Mouse (Mus musculus) right cerebral cortex, postnatal 25 days (tissue): ENCODE measurements around the gene Zswim5.

Source experiments
- DNase-seq: peaks from one replicate; pipeline ENCODE4 v3.0.0; 2022

The Zswim5 gene

DNA sequence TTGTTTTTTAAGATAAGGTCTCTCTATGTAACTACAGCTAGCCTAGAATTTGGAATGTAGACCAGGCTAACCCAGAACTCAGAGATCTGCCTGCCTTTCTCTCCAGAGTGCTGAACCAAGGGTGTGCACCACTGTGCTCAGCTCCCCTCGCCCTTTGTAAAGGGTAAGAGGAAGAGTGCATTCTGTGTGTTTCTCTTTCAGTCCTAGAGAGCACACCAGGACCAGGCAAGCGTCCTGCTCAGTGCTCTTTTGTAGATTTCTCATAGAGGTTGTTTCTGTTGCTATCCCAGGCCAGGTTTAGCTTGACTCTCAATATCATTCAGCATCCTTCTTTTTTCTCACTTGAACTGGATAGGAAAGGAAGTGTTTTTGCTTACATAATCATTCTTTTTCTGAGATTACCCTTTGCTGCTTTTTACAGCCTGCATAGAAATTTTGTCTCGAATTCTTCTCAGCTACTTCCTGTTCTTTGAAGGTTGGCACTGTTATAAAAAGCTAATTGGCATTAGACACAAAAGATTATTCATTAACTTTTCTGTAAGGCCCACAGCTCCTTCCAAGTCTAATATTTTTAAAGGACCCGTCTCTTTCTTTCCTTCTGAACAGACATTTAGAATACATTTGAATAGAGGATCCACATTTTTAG, 51.0 kb downstream of the Zswim5 start:
- DNase-seq = no peak

DNA sequence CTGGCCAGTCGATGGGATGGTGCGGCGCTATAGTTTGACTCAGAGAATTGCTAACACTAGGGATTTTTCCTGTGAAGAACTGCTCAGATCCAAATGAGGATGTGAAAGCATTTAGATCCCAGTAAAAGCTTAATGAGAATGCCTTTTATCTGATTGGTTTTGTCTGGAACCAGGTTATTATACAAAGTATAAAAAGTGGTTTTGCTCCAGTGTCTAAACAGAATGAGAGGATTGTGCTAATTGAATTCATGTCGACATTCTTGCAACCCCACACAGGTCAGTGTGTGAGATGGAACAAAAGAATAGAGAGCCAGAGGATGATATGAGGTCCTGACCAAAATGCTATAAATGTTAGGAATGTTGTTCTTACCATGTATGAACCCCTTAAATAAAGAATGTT, 62.4 kb downstream of the Zswim5 start:
- no peak for DNase-seq

DNA sequence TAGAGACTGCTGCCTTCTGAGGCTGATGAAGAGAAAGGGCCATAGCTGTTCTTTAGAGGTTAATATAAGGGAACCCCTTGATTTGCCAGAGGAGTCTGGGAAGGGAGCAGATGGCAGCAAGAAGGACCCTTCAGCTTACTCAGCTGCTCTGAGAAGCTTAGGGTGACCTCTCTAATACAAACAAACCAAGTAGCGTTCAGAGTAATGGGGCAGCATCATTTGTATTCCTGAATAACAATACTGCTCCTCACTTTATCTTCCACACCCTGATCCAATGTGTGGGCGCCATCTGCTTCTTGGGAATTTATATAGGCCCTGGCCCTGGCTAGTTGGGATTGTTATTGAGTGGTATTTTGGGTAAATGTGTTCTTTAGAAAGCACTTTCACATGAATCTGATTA, 65.5 kb downstream of the Zswim5 start:
- no peak for DNase-seq

DNA sequence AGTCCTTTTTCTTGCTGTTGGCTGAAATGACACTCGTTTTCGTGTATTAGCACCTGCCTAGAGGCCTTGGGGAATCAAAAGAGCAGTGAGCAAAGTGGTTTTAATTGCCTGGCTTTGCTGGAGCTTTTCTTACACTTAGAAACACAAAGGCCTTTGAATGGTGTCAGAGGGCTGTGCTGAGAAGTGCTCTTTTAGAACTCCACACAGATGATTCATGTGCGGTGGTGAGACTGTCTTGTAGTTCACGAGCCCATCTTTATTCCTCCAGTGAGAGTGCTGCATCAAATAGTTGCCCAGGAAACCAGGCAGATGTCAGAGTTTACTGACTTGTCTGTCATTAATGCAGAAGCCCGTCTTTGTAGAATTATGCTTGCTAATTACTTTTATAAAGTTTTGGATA, 66.9 kb downstream of the Zswim5 start:
- no peak for DNase-seq

DNA sequence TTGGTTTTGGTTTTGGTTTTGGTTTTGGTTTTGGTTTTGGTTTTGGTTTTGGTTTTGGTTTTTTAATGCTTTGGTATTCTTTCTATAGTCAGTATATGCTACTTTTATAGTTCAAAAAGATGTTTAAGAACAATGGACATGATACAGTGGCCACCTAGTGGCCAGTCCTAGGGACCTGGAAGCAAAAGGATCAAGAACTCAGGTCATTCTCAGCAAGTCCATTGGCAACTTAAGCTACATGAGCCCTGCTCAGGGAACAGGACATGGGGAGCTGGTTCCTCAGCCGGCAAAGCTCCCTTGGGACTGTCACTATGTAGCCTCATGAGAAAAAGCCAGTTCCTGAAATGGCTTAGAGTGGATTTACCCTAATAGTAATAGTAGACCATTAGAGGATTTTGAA, 74.5 kb downstream of the Zswim5 start:
- no peak for DNase-seq

DNA sequence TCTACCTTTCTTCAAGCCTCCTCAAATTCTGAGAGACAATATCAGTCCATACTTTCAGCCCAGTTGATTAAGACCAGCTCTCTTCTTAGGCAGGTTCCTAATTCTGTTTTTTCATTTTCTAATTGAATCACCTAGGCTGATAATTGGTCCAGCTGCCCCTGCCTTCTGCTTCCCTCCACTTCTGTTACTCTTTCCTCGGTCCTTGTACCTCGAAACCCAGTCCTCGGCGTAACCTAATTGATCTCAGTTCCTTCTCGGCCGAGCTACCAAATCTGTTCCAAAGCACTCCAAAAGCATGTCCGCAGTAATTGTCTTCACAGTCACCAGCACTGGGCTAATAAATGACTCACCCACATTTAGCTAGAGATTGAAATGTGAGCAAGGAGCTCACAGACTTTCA, 77.8 kb downstream of the Zswim5 start:
- no peak for DNase-seq

DNA sequence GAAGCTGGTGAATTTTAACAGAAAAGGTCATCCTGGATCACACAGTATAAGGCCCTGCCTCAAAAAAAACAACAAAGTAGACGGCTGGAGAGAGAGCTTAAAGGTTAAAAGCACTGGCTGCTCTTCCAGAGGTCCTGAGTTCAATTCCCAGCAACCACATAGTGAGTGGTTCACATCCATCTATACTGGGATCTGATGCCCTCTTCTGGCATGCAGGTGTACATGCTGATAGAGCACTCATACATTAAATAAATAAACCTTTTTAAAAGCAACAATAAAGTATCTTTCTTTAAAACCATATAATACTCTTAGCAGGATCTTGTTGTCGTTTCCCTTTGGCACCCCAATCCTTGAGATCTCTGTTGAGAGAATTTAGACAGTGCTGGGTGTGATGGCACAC, 99.3 kb downstream of the Zswim5 start:
- DNase-seq = no peak

DNA sequence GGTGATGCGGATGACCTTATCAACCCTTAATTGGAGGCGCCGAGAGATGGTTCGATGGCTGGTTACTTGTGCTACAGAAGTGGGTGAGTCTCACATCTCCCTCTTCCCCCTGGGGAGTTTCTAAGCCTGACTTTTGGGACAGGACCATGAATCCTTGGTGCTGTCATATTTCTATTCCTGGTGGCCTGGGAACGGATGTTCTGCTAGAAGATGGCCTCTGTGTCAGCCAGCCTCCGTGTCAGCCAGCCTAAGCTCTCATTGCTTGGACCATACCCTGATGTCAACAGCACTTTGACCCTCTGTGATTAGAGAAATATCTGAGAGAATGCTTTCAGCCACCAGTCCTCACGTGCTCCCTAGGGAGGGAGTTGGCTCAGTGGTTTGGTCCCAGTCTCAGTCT, 108.5 kb downstream of the Zswim5 start:
- no peak for DNase-seq

DNA sequence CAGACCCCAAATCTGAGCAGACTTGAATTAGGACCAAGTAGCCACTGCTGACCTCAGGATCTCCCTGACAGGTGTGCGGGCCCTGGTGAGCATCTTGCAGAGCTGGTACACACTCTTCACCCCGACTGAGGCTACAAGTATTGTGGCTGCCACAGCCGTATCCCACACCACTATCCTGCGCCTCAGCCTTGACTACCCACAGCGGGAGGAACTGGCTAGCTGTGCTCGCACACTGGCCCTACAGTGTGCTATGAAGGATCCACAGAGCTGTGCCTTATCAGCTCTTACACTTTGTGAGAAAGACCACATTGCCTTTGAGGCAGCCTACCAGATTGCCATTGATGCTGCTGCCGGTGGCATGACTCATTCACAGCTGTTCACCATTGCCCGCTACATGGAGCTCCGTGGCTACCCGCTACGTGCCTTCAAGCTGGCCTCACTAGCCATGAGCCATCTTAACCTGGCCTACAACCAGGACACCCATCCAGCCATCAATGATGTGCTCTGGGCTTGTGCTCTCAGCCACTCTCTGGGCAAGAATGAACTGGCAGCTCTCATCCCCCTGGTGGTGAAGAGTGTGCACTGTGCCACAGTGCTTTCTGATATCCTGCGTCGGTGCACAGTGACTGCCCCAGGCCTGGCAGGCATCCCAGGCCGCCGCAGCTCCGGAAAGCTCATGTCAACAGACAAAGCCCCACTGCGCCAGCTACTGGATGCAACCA, 109.4 kb downstream of the Zswim5 start:
- peak; percentile 34 for DNase-seq

DNA sequence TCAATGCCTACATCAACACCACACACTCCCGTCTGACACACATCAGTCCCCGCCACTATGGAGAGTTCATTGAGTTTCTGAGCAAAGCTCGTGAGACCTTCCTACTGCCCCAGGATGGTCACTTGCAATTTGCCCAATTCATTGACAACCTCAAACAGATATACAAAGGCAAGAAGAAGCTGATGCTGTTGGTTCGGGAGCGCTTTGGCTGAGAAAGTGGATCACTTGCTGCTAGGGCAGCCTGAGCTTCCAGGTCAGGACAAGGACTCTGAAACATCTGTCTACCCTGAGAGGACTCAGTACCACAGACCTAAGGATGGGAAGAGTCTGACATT, 109.9 kb downstream of the Zswim5 start:
- no peak for DNase-seq

DNA sequence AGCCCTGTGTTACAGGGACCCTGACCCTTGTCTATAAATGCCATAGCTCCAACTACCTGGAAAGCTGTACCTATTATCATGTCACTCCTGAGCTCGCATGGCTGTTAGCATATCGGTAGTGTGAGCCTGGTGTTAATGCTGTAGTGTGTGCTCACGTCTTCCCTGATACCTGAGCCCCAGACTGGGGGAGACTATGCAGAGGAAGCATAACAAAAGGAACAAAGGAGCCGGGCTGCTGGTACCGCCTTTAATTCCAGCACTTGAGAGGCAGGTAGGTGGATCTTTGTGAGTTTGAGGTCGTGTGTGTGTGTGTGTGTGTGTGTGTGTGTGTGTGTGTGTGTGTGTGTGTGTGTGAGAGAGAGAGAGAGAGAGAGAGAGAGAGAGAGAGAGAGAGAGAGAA, 112.6 kb downstream of the Zswim5 start:
- DNase-seq = no peak

DNA sequence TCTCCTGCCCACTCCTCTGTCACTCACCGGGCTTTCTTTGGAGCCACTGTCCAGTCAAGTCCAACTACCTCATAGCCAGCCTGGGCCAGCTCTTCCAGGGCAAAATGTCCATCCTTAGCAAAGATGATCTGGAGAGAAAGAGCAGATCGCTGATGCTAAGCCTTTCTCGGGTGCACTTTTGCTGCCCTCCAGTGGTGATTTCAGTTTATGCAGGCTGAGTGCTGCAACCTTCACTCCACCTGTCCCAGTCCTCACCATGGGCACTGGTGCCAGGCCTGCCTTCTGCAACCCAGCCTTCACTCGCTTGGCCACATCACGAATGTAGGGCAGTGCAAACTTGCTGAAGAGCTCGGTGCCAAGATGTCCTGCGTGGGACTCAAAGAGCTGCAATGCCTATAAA, 114.2 kb downstream of the Zswim5 start:
- peak; percentile 76 for DNase-seq

DNA sequence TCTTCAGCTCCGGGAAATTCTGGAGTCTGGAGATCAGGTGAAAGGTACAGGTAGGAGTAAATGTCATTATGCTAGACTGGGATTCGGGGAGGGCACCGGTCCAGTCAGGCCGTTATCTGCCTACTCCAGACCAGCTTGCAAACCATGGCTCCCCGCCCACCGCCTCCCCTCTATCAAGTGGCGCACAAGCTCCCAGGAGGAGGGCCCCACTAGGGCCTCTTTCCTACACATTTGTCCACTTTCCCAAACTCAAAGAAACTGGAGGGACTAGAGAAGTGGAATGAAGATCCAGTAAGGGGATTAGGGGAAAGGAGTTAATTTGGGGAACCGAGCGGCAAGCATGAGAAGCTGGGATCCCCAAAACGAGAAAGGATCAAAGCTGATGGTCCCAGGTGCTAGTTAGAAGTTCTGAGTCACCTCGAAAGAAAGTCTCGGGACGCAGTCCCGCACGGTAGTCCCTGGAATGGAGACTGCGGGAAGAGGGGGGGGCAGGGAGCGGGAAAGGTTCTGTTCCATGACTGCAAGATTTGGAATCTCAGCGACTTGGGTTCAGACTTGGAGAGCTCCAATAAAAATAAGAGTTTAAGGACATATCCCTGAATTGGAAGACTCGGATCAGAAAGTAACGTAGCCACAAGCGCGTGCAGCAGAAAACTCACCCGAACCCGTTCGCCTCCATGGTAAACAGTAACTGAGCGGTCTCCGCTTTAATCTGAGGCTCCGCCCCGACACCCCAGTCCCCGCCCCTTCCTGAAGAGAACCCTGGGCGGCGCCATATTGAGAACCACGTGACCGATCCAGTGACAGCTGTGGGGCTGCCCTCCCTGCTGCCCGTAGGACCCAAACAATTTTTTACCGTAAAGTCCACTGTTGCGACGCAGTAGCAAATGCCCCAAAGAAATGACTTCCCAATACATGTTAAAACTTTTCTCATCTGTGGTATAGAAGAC, 116.8 kb downstream of the Zswim5 start, which contains the start of gene Urod:
Gene Urod (minus strand): TSS at position 742 of the 950 bp plus-strand sequence.
- DNase-seq = peak; percentile 92

DNA sequence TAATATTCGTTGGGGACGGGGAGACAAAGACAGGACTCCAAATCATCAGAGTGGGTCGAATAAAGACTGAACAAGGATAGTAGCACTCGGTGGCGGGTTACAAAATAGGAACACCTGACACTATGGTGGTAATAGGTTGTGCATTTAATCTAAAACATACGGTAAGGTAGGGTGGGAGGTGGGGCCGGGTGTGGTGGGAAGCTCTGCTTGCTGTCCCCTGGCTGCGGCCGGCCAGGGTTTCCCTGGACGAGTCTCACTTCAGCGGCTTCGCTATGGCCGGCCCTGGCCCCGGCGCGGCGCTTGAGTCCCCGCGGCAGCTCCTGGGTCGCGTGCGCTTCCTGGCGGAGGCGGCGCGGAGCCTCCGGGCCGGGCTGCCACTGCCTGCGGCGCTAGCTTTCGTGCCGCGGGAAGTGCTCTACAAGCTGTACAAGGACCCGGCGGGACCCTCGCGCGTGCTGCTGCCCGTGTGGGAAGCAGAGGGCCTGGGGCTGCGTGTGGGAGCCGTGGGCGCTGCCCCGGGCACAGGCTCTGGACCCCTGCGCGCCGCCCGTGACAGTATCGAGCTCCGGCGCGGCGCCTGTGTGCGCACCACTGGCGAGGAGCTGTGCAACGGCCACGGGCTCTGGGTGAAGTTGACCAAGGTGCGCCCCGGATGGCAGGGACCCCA, 118.1 kb downstream of the Zswim5 start, which contains the start of gene Hectd3:
Gene Hectd3 (plus strand): TSS at position 187 of the 667 bp plus-strand sequence.
- DNase-seq = peak; percentile 52

DNA sequence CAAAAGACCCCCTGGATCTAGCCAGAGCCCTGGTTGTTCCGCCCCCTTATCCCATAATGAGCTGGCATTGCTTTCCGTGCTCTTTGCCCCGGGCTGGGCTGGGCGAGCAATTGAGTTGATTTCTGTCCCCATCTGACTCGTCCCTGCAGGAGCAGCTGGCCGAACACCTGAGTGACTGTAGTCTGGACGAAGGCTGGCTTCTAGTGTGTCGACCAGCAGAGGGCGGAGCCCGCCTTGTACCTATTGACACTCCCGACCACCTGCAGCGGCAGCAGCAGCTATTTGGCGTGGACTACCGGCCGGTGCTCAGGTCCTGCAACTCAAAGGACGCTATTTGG, 118.6 kb downstream of the Zswim5 start:
- DNase-seq = no peak

DNA sequence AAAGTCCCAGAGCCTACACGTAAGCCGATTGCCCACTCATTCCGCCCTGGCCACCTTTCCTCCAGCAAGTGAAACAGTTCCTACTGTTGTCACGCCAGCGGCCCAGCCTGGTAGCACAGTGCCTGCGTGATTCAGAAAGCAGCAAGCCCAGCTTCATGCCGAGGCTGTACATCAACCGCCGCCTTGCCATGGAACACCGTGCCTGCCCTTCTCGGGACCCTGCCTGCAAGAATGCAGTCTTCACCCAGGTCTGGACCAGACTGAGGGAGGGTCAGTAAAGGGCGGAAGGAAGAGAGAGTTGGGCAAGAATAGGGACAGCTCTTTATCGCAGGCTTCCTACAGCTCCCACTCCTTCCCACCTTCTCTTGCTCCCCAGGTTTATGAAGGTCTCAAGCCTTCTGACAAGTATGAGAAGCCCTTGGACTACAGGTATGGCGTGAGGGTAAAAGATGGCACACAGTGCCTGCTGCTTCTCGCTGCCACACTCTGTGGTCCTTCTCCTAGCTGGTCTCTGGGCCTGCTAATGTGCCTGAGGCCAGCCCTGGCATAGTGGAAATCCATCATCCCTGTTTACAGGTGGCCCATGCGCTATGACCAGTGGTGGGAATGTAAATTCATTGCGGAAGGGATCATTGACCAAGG, 122.5 kb downstream of the Zswim5 start:
- DNase-seq = no peak

DNA sequence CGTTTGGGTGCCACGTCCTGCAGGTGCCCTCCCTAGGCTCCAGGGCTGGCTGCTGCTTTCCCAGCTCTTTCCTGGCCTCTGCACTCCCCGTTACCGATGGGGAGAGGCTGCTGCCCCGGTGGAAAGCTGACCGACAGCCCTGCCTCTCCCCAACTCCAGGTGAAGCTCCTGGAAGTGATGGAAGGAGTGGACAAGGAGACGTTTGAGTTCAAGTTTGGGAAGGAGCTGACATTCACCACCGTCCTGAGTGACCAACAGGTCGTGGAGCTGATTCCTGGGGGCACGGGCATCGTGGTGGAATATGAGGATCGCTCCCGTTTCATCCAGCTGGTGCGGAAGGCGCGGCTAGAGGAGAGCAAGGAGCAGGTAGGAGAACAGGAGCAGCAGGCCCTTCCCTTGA, 124.8 kb downstream of the Zswim5 start:
- no peak for DNase-seq

DNA sequence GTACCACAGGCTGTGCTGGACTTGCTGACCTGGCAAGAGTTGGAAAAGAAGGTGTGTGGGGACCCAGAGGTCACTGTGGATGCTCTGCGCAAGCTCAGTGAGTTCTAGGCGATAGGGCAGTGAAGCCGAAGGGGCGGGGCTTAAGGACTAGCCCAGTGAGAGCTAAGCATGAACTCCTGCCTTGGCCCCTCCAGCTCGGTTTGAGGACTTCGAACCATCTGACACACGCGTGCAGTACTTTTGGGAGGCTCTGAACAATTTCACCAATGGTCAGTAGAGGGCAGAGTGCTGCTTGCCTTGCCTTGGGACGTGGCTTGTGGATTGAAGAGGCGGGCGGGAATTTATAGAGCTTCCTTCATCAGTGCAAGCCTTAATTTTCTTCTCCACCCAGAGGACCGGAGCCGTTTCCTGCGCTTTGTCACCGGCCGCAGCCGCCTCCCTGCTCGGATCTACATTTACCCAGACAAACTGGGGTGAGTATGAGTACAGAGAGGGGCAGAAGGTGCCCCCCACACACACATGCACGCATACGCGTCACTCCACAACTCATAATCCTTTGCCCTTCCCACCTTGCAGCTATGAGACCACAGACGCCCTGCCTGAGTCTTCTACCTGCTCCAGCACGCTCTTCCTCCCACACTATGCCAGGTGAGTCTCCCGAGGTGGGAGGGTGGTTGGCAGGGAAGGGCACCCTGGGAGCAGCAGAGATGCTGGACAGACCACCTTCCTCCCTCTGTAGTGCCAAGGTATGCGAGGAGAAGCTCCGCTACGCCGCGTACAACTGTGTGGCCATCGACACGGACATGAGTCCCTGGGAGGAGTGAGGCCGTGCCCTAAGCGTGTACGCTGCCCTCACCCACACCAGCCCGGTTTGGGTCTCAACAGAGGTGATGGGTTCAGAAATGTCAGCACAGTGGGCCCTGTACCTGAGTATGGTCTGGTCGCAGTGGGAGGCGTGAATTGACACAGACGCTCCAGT, 125.7 kb downstream of the Zswim5 start:
- peak; percentile 48 for DNase-seq

DNA sequence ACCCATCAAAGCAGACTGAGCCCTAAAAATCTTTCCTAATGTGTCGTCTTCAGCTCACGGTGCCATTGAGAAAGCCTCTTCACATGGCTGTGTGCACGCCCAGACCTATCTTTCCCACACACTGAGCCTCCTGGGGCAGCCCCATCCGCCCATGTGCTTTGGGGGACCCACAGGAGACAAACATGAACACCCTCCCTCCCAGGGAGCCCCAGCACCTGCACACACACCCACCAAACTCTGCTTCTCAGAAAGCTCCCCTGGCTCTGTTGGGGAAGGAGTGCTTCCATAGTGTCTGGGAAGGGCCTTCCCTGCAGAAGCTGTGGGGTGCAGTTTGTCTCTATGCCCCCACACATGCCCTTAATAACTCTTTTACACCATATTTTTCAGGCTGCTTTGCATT, 127.5 kb downstream of the Zswim5 start:
- DNase-seq = no peak

DNA sequence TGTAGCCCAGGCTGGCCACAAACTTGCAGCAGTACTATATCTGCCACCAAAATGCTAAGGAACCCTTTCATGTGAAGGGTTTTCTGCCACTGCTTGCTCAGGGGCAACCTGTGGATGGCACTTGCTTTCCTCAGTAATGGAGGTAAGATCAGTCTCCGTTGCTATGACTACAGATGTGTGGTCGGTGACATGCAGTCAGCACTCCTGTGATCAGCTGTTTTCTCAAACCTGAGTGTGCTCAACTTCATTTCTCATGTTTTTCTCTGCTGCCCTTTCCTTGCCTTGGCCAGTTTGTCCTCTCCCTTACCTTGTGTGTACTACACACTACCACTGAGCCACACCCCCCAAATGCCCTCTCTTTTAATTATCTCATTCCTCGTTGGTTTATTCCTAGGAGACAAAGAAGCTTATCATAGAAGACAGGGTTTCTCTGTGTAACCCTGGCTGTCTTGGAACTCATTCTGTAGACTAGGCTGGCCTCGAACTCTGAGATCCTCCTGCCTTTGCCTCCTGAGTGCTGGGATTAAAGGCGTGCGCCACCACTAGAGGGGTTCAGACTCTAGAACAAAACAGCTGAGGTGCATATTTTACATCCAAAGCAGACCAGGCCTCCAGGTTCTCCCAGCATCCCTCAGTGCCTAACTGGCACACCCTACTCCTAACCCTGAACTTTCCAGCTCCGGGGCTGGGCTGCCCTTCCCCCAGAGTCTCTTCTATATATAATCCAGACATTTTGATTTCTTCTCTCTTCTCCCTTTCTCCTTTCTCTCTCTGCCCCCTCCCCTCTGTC, 128.6 kb downstream of the Zswim5 start:
- no peak for DNase-seq

DNA sequence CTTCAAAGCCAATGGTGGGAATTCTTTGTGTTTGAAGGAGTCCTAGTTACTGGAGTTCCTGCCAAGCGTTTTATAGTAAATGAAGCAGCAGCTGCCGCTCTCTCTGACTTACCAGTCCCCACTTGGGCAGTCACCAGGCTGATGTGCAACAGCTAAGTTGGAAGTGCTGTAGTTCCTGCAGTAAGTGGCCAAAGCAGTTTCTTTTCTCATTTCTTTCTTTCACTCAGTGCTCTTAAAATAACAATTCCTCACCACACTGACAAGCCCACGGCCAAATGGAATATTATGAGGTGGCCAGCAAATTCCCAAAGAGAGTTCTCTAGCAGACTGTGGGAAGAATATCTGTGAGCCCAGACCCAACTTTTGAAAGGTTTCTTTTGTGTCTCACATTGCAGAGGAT, 129.9 kb downstream of the Zswim5 start:
- no peak for DNase-seq
